Mouse (Mus musculus) cerebellum, postnatal 14 days (tissue): Measurements from ENCODE around the gene Gm43064.

Experiments used
- DNase-seq, 2 experiments: peaks; one replicate each; pipeline ENCODE4 v3.0.0; 2021; ENCODE audit warnings: mixed read lengths in 2 of 2

Gm43064 gene

DNA sequence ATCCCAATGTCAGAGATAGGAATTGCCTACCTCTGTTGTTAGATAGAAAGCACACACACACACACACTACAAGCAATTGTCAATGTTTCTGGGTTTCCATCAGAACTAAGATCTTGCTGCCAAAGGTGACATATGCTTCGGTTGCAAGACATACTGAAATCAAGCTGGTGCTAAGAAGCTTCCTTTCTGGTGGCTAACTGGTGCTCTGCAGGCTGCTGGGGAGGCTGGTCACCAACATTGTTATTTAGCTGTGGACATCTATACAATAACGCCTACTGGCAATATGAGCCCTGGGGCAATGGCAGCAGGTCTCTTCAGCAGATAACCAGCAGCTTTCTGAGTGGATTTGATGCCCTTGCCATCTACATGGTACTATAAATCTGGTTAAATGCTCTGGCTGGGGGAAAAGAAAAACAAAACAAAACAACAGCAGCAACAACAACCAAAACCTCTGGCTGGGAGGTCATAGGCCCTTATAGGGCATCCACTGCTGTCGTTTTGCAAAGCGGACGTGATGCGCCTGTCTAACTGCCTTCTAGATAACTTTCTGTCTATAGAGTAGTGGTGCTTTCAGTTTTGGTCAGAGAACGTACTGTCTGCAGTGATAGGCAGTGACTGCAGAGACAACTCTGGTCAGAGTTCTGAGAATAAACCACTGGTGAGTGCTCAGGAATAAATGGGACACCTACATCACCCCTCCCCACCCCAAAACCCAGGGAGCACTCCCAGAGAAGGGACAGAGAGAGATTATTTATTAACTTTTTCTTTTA lies 47.8 kb downstream of the Gm43064 start:
- peak; percentile 26 to 53 for DNase-seq

- no peak for DNase-seq
These were observed 48.7 kb downstream of the Gm43064 start for GRCm38 (mm10) chr3:103857977-103858563.

- DNase-seq = no peak
These were observed 49.8 kb downstream of the Gm43064 start, which contains the start of gene Ptpn22 for GRCm38 (mm10) chr3:103858881-103859801. Ptpn22 (plus strand) TSS chr3:103859795.

DNA sequence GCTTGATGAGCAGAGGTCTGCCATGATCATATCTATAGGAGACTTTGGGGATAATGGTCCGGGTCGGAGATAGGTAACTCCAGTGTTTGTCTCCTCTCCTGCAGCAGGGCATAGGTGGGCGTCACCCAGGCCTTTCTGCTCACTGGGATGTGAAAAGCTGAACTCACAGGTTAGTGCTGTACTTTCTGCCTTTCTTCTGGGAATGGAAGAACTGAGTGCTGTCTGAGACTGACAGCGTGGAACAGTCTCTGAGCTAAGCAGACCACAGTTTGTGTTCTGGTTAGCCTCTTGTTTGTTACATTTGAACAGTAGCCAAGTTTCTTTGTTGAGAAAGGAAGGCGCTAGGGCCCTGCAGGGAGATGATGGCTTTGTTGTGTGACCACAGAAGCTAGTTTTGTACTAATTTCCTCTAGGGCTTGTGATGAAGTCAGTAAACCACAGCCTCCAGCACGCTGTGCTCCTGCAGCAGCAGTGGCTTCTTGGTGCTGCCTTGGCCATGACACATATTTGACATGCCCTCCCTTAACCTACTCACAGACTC lies 50.5 kb downstream of the Gm43064 start:
- no peak for DNase-seq

GRCm38 (mm10) chr3:103862721-103863220 lies 53.4 kb downstream of the Gm43064 start:
- DNase-seq = no peak

DNA sequence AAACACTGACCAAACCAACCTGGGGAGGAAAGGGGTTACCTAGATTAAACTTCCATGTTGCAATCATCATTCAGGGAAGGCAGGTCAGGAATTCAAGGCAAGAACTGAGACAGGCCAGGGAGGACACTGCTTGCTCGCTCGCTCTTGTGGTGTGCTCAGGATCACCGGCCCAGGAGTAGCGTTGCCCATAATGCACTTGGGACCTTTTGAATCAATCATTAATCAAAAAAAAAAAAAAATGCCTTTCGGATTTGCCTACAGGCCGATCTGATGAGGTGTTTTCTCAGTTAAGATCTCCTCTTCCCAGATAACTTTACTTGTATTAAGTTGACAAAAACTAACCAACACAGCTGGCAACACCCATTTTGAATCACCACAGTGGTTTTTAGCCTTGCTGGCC lies 54.8 kb downstream of the Gm43064 start:
- DNase-seq = no peak

DNA sequence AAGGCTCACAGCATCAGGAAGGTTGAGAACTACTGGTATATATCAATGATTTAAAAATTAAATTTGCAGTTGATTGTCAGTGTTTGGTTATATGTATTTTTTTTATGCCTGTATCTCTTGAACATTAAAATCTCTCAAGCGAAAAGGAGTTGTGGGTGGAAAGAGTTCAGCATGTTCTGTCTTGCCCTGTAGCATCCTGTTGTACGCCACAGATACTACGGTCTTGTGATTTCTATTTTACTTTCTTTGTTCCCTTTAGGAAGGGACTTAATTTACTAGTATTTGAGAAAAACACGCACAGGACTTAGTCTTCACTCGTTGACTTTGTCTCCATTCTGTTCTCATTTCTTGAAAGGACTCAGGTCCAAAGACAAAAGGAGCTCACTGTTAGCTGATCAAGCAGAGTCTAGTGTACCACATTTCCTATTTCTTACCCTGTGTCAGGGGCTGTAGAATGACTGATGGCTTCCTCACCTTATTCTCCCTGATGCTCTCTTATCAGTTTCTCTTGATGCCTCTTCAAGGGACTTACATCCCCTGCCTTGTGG lies 58.1 kb downstream of the Gm43064 start:
- DNase-seq = no peak

DNA sequence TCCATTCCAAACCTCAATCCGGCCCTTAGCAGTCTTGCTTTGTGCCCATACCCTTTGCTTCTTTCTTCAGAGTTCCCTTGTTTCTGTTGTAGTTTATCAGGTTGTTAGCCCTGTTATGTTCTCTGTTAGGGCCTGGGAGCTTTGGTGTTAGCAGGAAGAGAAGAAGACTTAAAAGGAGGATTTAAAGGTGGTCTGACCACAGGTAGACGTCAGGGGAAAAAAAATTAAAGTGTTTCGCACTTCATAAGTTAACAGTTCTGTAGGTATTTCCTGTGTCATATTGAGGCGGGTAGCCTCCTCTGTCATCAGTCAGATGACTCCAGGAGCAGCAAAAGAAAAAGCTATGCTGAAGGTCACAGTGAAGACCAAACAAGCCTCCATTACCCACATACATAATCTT lies 58.6 kb downstream of the Gm43064 start:
- no peak for DNase-seq

DNA sequence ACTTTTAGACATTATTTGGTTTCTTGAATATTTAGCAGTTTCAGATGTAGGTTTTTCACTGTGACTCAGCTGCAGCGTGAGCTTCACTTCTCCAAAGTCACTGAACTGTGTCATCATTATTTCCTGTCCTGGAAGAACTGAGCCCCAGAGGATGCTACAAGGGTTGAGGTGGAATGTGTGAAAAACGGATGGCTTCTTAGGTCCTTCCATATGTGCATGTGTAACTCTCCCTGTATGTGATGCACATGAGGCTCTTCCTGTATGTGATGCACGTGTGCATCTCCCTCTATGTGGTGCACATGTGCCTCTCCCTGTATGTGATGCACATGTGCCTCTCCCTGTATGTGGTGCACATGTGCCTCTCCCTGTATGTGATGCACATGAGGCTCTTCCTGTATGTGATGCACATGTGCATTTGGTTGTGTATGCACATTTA lies 63.3 kb downstream of the Gm43064 start:
- DNase-seq = no peak

DNA sequence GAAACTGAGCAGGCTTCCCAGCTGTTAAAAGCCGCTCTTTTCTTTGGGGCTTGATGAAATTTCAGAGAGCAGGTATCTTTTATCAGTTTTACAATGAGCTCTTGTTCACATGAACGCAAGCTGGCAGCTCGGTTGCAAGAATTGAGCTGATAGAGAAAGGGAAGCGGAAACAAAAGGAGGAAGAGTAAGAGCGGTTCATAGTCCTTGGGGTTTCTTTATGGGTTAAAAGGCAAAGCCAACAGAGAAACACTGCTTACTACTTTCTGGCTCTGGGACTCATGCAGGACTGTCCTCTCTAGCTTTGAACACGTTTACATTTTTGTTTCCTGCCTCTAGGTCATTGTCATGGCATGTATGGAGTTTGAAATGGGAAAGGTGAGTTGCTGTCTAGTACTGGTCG lies 65.0 kb downstream of the Gm43064 start:
- no peak for DNase-seq

DNA sequence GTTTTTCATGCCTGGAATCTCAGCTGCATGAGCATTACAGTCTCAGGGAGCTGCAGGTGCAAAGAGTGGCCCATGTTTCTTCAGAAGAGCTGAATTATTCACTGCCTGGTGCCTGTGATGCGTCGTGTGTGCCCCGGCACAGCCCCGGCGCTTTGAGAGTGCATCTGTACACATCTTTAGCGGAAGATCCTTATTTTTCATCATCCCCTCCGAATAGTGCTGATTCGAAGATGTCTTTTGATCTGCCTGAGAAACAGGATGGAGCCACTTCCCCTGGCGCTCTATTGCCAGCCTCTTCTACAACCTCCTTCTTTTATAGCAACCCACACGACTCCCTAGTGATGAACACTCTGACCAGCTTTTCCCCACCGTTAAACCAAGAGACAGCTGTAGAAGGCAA lies 76.6 kb downstream of the Gm43064 start:
- DNase-seq = no peak

- peak; percentile 76 to 81 for DNase-seq
These were observed 78.2 kb downstream of the Gm43064 start for GRCm38 (mm10) chr3:103887581-103887980.
